Mouse (Mus musculus) limb, embryonic 14.5 days (tissue): ENCODE measurements at regions not wholly inside any gene's neighbourhood (a gene's known extent, or its start where the extent isn't known, plus 50 kb on each side); places are given as distances from the start of the nearest gene placed in this dataset.
A peak's percentile ranks its signal among the peaks of the same experiment; 100 is the strongest.

Experiments used
- ATAC-seq: fragments of 200-750 bp; cut with Nextera tagmentation; 2 replicates; pipeline ENCODE4 v1.8.0; 2017; ENCODE audit warnings: low read depth, moderate number of reproducible peaks, moderate TSS enrichment; ENCODE audit not compliant: low FRiP score
- DNase-seq: peaks from one replicate; pipeline ENCODE4 v3.0.0-alpha.2; 2015; ENCODE audit warnings: low spot score
- H3K27ac ChIP-seq: fragments of 300-500 bp; sonication (generic); replicated peaks from 2 replicates; pipeline ENCODE4 v1.5.1; 2014; ENCODE audit warnings: low read depth, mild to moderate bottlenecking, low read length, moderate library complexity, mixed read lengths
- H3K27me3 ChIP-seq: fragments of 300-500 bp; sonication (generic); 2 replicates; pipeline ENCODE4 v1.6.1; 2014; ENCODE audit warnings: low read length, mixed read lengths; ENCODE audit not compliant: control insufficient read depth, insufficient read depth
- H3K36me3 ChIP-seq: fragments of 300-500 bp; sonication (generic); 2 replicates; pipeline ENCODE4 v1.6.1; 2014; ENCODE audit warnings: mild to moderate bottlenecking, low read length, moderate library complexity, mixed read lengths; ENCODE audit not compliant: control insufficient read depth, insufficient read depth
- H3K4me1 ChIP-seq: fragments of 300-500 bp; sonication (generic); 2 replicates; pipeline ENCODE4 v1.6.1; 2014; ENCODE audit warnings: antibody characterized with exemption, low read length, mixed read lengths; ENCODE audit not compliant: control insufficient read depth, insufficient read depth
- H3K4me2 ChIP-seq: fragments of 300-500 bp; sonication (generic); replicated peaks from 2 replicates; pipeline ENCODE4 v1.6.1; 2014; ENCODE audit warnings: low read depth, mild to moderate bottlenecking, low read length, moderate library complexity; ENCODE audit not compliant: severe bottlenecking
- H3K4me3 ChIP-seq: fragments of 300-500 bp; sonication (generic); replicated peaks from 2 replicates; pipeline ENCODE4 v1.5.1; 2014; ENCODE audit warnings: low read length
- H3K9ac ChIP-seq: fragments of 300-500 bp; sonication (generic); 2 replicates; pipeline ENCODE4 v1.6.1; 2014; ENCODE audit warnings: mild to moderate bottlenecking, low read depth, low read length, moderate library complexity; ENCODE audit not compliant: severe bottlenecking
- H3K9me3 ChIP-seq: fragments of 300-500 bp; sonication (generic); 2 replicates; pipeline ENCODE4 v1.6.1; 2016; ENCODE audit warnings: low read length; ENCODE audit not compliant: control insufficient read depth
- POLR2A ChIP-seq: fragments of 200-500 bp; IDR thresholded peaks from 2 replicates; pipeline ENCODE4 v1.8.0; 2012; ENCODE audit warnings: inconsistent platforms, mild to moderate bottlenecking, moderate library complexity, borderline replicate concordance; ENCODE audit not compliant: insufficient read depth, insufficient read length; ENCODE audit errors: extremely low read depth
- WGBS: fragments of 180-500 bp; shearing (Covaris S2); extraction: QIAGEN DNeasy Blood & Tissue Kit; methylation state at CpG from one replicate; pipeline ENCODE4 v1.1.7; 2014; 5-methylcytosine and 5-hydroxymethylcytosine counted together

GRCm38 (mm10) chr1:71800581-71800980 lies 147.6 kb upstream of the Fn1 start:
- peak; percentile 33 for DNase-seq
- no peaks in the 10 kb centered on the region for H3K27me3 ChIP-seq

GRCm38 (mm10) chr1:71798636-71799035 lies 145.6 kb upstream of the Fn1 start:
- no peaks in the 10 kb centered on the region for H3K9me3 ChIP-seq

More at GRCm38 (mm10) chr1:71800581-71800980, 147.6 kb upstream of the Fn1 start:
- H3K4me1 ChIP-seq: peaks cover 10% of the 10 kb centered on the region
- H3K36me3 ChIP-seq: no peaks in the 10 kb centered on the region
- no peaks in the 10 kb centered on the region for H3K9me3 ChIP-seq
- no peak overlapping the region for H3K4me3 ChIP-seq
- no peak for TF ChIP-seq POLR2A
- no peak overlapping the region for H3K27ac ChIP-seq
- 41% methylated on average over 2 of the region's 2 CpGs for WGBS
- H3K4me2 ChIP-seq: no peak overlapping the region
- H3K9ac ChIP-seq: no peak overlapping the region
- ATAC-seq: no peak

GRCm38 (mm10) chr1:71788408-71788807 lies 135.4 kb upstream of the Fn1 start:
- DNase-seq (peak; percentile 39), ATAC-seq (no peak)
- Histone ChIP-seq H3K4me1 (no peaks in the 10 kb centered on the region), H3K9me3 (no peaks in the 10 kb centered on the region), H3K36me3 (no peaks in the 10 kb centered on the region), H3K9ac (no peak overlapping the region), H3K27me3 (no peaks in the 10 kb centered on the region), H3K4me3 (no peak overlapping the region), H3K4me2 (no peak overlapping the region), H3K27ac (no peak overlapping the region)
- no peak for TF ChIP-seq POLR2A
- 32% methylated on average over 1 of the region's 1 CpGs for WGBS

More at GRCm38 (mm10) chr1:71798636-71799035, 145.6 kb upstream of the Fn1 start:
- Histone ChIP-seq H3K27ac (no peak overlapping the region), H3K9ac (no peak overlapping the region), H3K4me1 (peaks cover 10% of the 10 kb centered on the region), H3K4me3 (no peak overlapping the region), H3K4me2 (no peak overlapping the region), H3K36me3 (no peaks in the 10 kb centered on the region), H3K27me3 (no peaks in the 10 kb centered on the region)
- DNase-seq (no peak), ATAC-seq (no peak)
- TF ChIP-seq POLR2A: no peak
- WGBS: 54% methylated on average over 9 of the region's 9 CpGs

GRCm38 (mm10) chr1:71784880-71785279 lies 131.9 kb upstream of the Fn1 start:
- no peak for ATAC-seq
- no peak for DNase-seq
- no peak for TF ChIP-seq POLR2A

GRCm38 (mm10) chr1:71778292-71778691 lies 125.3 kb upstream of the Fn1 start:
- Histone ChIP-seq H3K4me1 (no peaks in the 10 kb centered on the region), H3K36me3 (no peaks in the 10 kb centered on the region), H3K4me3 (no peak overlapping the region), H3K9me3 (no peaks in the 10 kb centered on the region), H3K9ac (no peak overlapping the region), H3K27ac (no peak overlapping the region), H3K27me3 (no peaks in the 10 kb centered on the region), H3K4me2 (no peak overlapping the region)
- ATAC-seq (no peak), DNase-seq (no peak)
- WGBS: 84% methylated on average over 8 of the region's 8 CpGs
- TF ChIP-seq POLR2A: no peak

More at GRCm38 (mm10) chr1:71784880-71785279, 131.9 kb upstream of the Fn1 start:
- Histone ChIP-seq H3K27ac (no peak overlapping the region), H3K4me2 (no peak overlapping the region), H3K9ac (no peak overlapping the region), H3K27me3 (no peaks in the 10 kb centered on the region), H3K4me1 (no peaks in the 10 kb centered on the region), H3K4me3 (no peak overlapping the region), H3K9me3 (no peaks in the 10 kb centered on the region), H3K36me3 (no peaks in the 10 kb centered on the region)
- WGBS: 80% methylated on average over 2 of the region's 2 CpGs
